Mouse (Mus musculus) liver, adult 2 months (tissue): ENCODE data around the gene Ndufaf3. TPM values are rescaled to one million over a fixed set of nuclear protein-coding genes. Genes with fewer than 3 reads are reported as not detected.
A peak's percentile ranks its signal among the peaks of the same experiment; 100 is the strongest.

Experiments
- DNase-seq: peaks from one replicate; pipeline ENCODE4 v3.0.0-alpha.2; 2011; ENCODE audit warnings: low read depth, low spot score; ENCODE audit errors: extremely low read depth
- H3K27ac ChIP-seq: fragments of 200-500 bp; replicated peaks from 2 replicates; pipeline ENCODE4 v1.5.1; 2012; ENCODE audit warnings: low read depth, mild to moderate bottlenecking, control low read depth, inconsistent platforms, low read length; ENCODE audit not compliant: insufficient read depth
- H3K27me3 ChIP-seq: fragments of 200-500 bp; 2 replicates; pipeline ENCODE4 v1.6.1; 2012; ENCODE audit warnings: mild to moderate bottlenecking, moderate library complexity, low read length, inconsistent platforms; ENCODE audit not compliant: control insufficient read depth, insufficient read depth
- H3K36me3 ChIP-seq: fragments of 200-500 bp; 2 replicates; pipeline ENCODE4 v1.6.1; 2012; ENCODE audit warnings: low read length, inconsistent platforms; ENCODE audit not compliant: control insufficient read depth, insufficient read depth
- H3K4me1 ChIP-seq: fragments of 200-500 bp; 2 replicates; pipeline ENCODE4 v1.6.1; 2011; ENCODE audit warnings: low read length; ENCODE audit not compliant: control insufficient read depth, insufficient read depth
- H3K4me3 ChIP-seq: fragments of 200-500 bp; 2 replicates; pipeline ENCODE4 v1.5.1; 2011; ENCODE audit warnings: low read depth, mild to moderate bottlenecking, control low read depth, low read length, moderate library complexity; ENCODE audit not compliant: insufficient read depth
- H3K79me2 ChIP-seq: fragments of 200-500 bp; 2 replicates; pipeline ENCODE4 v1.6.1; 2012; ENCODE audit warnings: inconsistent platforms, mild to moderate bottlenecking, low read length, moderate library complexity; ENCODE audit not compliant: control insufficient read depth, insufficient read depth
- H3K9ac ChIP-seq: fragments of 200-500 bp; 2 replicates; pipeline ENCODE4 v1.6.1; 2012; ENCODE audit warnings: low read depth, mild to moderate bottlenecking, control low read depth, inconsistent platforms, low read length
- CTCF ChIP-seq: fragments of 200-500 bp; IDR thresholded peaks from 2 replicates; pipeline ENCODE4 v1.5.1; 2011; ENCODE audit warnings: low read depth, low read length, control low read depth
- POLR2A ChIP-seq: fragments of 200-500 bp; IDR thresholded peaks from 2 replicates; pipeline ENCODE4 v1.6.1; 2011; ENCODE audit warnings: low read length, control low read depth; ENCODE audit not compliant: insufficient read depth; ENCODE audit errors: extremely low read depth
- WGBS: fragments of 180-500 bp; shearing (Covaris S2); methylation state at CpG from one replicate; pipeline ENCODE4 v1.1.7; 2018; 5-methylcytosine and 5-hydroxymethylcytosine counted together
- polyA plus RNA-seq: library from polyadenylated mRNA; depleted of rRNA; stranded (reverse); fragments of >200 nt; gene quantifications from 2 replicates; pipeline ENCODE4 v1.2.3, GENCODE M21; 2012
- total RNA-seq: library from RNA; depleted of rRNA; stranded (reverse); fragments of >200 nt; gene quantifications from 2 replicates; pipeline ENCODE4 v1.2.3, GENCODE M21; 2014

The Ndufaf3 gene
- total and polyA plus RNA-seq, 2 experiments, result 13.4 to 31.3 TPM

DNA sequence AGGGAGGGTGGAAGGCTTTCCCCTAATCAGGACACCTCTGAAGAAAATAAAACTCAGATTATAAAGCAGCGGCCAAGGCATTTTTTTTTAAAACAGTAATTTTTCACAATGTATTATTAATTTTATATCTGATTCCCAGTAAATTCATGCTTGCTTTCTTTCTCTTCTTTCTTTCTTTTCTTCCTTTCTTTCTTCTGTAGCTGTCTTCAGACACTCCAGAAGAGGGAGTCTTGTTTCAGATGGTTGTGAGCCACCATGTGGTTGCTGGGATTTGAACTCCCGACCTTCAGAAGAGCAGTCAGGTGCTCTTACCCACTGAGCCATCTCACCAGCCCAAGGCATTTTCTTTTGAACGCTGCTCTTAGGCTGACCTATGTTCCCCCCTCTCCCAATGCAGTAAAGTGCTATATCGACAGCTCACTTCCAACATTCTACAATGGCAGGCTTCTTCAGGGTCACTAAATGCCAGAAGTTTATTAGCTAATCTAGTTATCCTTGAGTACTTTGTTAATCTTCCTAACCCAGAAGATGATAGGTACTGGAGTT, 31.9 kb upstream of the Ndufaf3 start:
- Histone ChIP-seq H3K36me3 (no peaks in the 10 kb centered on the region), H3K4me3 (no peak overlapping the region), H3K27me3 (0 out of 2 replicates have a peak, but pooled peaks cover 3% of the 10 kb centered on the region), H3K4me1 (peaks cover 11% of the 10 kb centered on the region), H3K9ac (no peak overlapping the region), H3K27ac (no peak overlapping the region), H3K79me2 (no peaks in the 10 kb centered on the region)
- DNase-seq, result no peak
- WGBS, result 89% methylated on average over 4 of the region's 4 CpGs
- no peak for TF ChIP-seq POLR2A
- no peak for TF ChIP-seq CTCF

DNA sequence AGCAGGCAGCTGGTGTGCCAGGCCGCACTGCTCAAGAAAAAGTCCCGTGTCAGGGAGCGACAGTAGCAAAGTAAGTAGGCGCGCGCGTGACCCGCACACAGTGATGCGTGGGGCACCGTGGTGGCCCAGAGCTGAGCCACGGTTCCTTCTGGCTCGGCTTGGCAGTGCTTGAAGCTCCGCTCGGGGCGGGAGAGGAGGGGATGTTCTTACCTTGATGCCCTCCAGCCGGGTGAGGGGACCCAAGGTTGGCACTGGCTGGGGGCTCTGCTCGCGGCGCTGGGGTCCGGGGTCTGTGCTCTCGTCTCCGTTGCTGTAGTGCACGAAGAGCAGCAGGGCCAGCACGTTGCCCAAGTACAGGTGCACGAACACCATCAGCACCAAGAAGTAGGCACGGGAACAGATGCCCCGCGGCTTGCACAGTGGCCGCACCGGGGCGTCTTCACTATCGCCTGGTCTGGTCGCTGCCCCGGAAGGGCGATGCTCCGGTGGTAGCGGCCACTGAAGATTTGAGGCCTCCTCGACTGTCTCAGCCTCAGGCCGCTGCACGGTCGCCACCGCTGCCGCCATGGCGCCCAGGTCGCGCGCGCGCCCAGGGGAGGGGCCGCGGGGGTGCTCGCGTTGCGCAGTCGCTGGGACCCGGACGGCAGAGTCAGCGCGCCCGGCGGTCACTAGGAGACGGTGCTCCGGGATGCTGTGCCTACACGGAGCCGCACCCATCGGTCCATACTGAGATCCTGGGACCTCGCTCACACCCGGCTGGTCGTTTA, 29.9 kb upstream of the Ndufaf3 start, which contains the start of gene P4htm:
Gene P4htm, minus strand, starts transcription at position 670 of the 767 bp plus-strand sequence.
- H3K36me3 ChIP-seq, result no peaks in the 10 kb centered on the region
- H3K4me3 ChIP-seq, result peak within 1 kb of the TSS; percentile 61
- H3K79me2 ChIP-seq, result no peaks in the 10 kb centered on the region
- peaks cover 7% of the 10 kb centered on the region for H3K4me1 ChIP-seq
- TF ChIP-seq CTCF (no peak), POLR2A (no peak)
- DNase-seq, result no peak
- H3K9ac ChIP-seq, result peak within 1 kb of the TSS; percentile 52
- H3K27me3 ChIP-seq, result 0 out of 2 replicates have a peak, but pooled peaks cover 3% of the 10 kb centered on the region
- 9% methylated on average over 69 of the region's 69 CpGs for WGBS
- no peak within 1 kb of the TSS for H3K27ac ChIP-seq

DNA sequence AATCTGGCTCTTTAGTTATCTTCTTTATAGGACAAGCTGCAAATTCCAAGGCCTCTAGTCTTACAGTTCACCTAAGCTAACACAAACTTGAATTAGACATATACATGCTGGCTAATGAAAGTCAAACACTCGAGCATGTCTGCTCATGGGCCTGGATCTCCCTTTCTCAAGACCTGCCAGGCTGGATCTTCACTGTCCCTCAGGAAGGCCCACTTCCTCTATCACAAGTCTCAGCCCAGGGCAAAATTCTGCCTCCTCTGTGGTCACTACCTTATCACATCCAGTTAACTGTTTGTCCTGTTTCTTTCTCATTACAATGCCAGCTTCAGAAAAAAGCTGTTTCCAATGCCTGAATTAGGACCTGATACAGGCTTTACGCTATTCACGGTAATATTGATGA, 27.1 kb upstream of the Ndufaf3 start:
- Histone ChIP-seq H3K27me3 (0 out of 2 replicates have a peak, but pooled peaks cover 3% of the 10 kb centered on the region), H3K4me3 (no peak overlapping the region), H3K4me1 (no peaks in the 10 kb centered on the region), H3K27ac (no peak overlapping the region), H3K9ac (no peak overlapping the region), H3K36me3 (no peaks in the 10 kb centered on the region), H3K79me2 (no peaks in the 10 kb centered on the region)
- WGBS, result 80% methylated on average over 3 of the region's 3 CpGs
- DNase-seq, result no peak
- TF ChIP-seq CTCF (no peak), POLR2A (no peak)

DNA sequence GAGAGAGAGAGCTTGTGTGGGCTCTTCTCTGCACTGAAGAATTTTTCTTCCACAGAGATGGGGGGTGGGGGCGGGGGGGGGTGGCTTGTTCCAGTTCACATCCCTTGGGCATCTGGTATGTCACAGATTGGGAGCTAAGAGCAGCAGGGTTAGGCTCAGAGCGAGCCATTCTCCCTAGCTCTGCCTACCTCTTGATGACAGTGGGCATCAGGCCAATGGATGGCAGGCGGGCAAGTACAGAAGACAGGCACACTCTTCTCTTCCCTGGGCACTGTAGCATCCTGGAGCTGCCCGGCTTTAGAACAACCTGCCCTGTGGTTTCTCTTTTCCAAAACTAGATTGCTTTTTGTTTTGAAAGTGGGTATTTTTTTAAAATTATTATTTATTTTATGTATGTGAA, 24.2 kb upstream of the Ndufaf3 start:
- H3K9ac ChIP-seq, result no peak overlapping the region
- H3K4me1 ChIP-seq, result no peaks in the 10 kb centered on the region
- no peaks in the 10 kb centered on the region for H3K27me3 ChIP-seq
- DNase-seq, result no peak
- 91% methylated on average over 4 of the region's 4 CpGs for WGBS
- H3K4me3 ChIP-seq, result no peak overlapping the region
- TF ChIP-seq POLR2A, result no peak
- TF ChIP-seq CTCF, result no peak
- no peaks in the 10 kb centered on the region for H3K79me2 ChIP-seq
- H3K27ac ChIP-seq, result no peak overlapping the region
- H3K36me3 ChIP-seq, result no peaks in the 10 kb centered on the region

DNA sequence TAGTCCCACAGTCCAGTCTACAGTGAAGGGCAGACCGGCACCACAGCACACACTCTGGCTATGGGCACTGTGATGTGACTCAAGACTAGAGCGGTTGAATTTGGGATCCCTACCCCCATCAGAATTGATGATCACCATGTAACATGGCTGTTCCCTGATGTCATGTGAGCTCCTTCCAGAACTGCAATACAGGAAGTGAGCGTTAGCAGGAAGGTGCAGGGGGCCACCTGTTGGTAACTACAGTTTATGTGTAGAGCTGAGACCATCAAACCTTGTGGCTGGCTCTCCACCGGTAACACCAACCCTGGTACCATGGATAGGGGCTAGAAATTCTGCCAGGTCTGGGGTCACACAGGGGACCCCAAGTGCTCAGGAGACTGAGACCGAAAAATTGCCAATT, 22.0 kb upstream of the Ndufaf3 start:
- Histone ChIP-seq H3K79me2 (no peaks in the 10 kb centered on the region), H3K4me1 (no peaks in the 10 kb centered on the region), H3K27ac (no peak overlapping the region), H3K36me3 (no peaks in the 10 kb centered on the region), H3K4me3 (no peak overlapping the region), H3K27me3 (no peaks in the 10 kb centered on the region), H3K9ac (no peak overlapping the region)
- 86% methylated on average over 5 of the region's 5 CpGs for WGBS
- no peak for DNase-seq
- TF ChIP-seq CTCF (no peak), POLR2A (no peak)

DNA sequence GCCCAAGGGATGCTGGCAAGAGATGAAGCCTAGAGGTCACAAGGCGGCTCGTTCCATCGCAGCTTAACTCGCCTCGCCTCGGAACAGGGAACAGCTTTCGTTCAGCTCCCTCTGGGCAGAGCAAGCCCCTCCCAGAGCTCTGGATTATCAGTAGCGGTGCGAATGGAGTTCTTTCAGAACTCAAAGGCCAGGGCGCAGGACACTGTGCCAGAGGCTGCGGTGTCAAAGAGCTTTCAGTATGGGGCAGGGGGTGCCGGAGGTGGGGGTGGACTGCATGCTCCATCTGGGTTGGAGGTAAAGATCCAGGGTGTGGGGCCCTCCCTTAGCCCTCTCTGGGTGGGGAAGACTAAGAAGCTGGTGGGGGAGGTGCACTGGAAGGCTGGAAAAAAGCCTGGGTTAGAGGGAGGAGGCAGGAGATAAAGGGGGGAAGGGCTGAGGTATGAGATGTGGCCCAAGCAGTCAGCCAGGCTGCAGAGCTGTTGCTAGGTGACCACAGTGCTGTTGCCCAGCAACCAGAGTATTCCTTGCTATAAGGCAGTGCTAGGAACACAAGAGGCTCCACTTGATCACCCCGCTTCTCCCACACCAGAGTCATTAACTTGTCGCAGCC, 20.4 kb upstream of the Ndufaf3 start:
- Histone ChIP-seq H3K79me2 (no peaks in the 10 kb centered on the region), H3K4me1 (no peaks in the 10 kb centered on the region), H3K27me3 (no peaks in the 10 kb centered on the region), H3K9ac (no peak overlapping the region), H3K27ac (no peak overlapping the region), H3K4me3 (no peak overlapping the region), H3K36me3 (no peaks in the 10 kb centered on the region)
- no peak for DNase-seq
- TF ChIP-seq CTCF, result no peak
- no peak for TF ChIP-seq POLR2A
- 34% methylated on average over 14 of the region's 14 CpGs for WGBS
